Comparison of ENCODE assay signal across 25 mouse cellular contexts in the genomic region with DNA sequence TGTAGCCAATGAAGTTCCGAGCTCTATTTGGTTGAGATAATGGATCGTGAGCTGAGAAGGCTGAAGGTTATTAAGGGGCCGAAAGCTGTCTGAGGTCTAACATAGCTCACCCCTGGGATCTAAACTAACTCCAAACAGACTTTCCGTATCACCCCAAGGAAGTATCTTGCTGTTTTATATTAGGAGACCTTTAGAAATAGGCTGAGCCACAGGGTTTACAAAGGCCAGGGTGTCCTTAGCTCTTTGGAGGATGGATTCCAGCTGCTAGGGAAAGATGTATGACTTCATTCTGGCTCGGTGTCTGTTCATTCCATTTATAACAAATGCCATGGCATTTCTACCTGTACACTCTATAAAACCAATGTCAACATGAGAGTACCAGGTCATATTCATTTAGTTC.
DNase-seq lines count a peak whose midpoint lies in the region; ATAC-seq and TF ChIP-seq lines count a peak whose summit lies in the region.
"Had no signal": no experiment of that assay in that cellular context is flagged by ENCODE, and none has a peak within 500 bp of the region (broad histone marks: within the 10 kb centered on the region; RNA-seq: fewer than 3 reads in every experiment).

No protein-coding gene starts in this region.

- H3K4me3 ChIP-seq in embryonic facial prominence, embryonic 14.5 days (ENCODE audit: low read depth, low read length), result no peak overlapping the region
- no peak overlapping the region for H3K4me3 ChIP-seq in embryonic facial prominence, embryonic 10.5 days
- H3K4me3 ChIP-seq in kidney, embryonic 15.5 days (replicated peaks), result no peak overlapping the region
- H3K4me3 ChIP-seq in kidney, postnatal 0 days (replicated peaks; ENCODE audit: low read depth, low read length), result no peak overlapping the region
- H3K4me3 ChIP-seq: embryonic facial prominence, embryonic 13.5 days; forebrain, embryonic 13.5 days; forebrain, embryonic 15.5 days had no signal

- H3K36me3 ChIP-seq in embryonic facial prominence, embryonic 14.5 days (ENCODE audit: control insufficient read depth, insufficient read depth, low read length), result no peaks in the 10 kb centered on the region
- H3K36me3 ChIP-seq in embryonic facial prominence, embryonic 10.5 days (replicated peaks), result no peaks in the 10 kb centered on the region
- H3K36me3 ChIP-seq in kidney, embryonic 15.5 days, result 0 out of 2 replicates have a peak, but pooled peaks cover 7% of the 10 kb centered on the region
- no peaks in the 10 kb centered on the region for H3K36me3 ChIP-seq in kidney, postnatal 0 days (ENCODE audit: insufficient read depth, low read length)
- H3K36me3 ChIP-seq: embryonic facial prominence, embryonic 13.5 days; forebrain, embryonic 15.5 days; G1E had no signal

- H3K4me1 ChIP-seq in embryonic facial prominence, embryonic 14.5 days (ENCODE audit: control insufficient read depth, insufficient read depth, low read length), result no peaks in the 10 kb centered on the region
- peaks cover 7% of the 10 kb centered on the region; the same call in 1 of the 2 replicates for H3K4me1 ChIP-seq in embryonic facial prominence, embryonic 10.5 days
- H3K4me1 ChIP-seq in kidney, embryonic 15.5 days, result peaks cover 35% of the 10 kb centered on the region
- peaks cover 9% of the 10 kb centered on the region for H3K4me1 ChIP-seq in kidney, postnatal 0 days (replicated peaks; ENCODE audit: insufficient read depth, low read length)
- H3K4me1 ChIP-seq: forebrain, embryonic 13.5 days; forebrain, embryonic 15.5 days had no signal

- TF ChIP-seq CTCF in kidney, postnatal 0 days (IDR thresholded peaks at IDR 0.05; ENCODE audit: low read depth), result no peak

- WGBS in embryonic facial prominence, embryonic 14.5 days, result 64% methylated on average over 5 of the region's 5 CpGs
- WGBS in embryonic facial prominence, embryonic 10.5 days, result 84% methylated on average over 5 of the region's 5 CpGs
- 56% methylated on average over 5 of the region's 5 CpGs for WGBS in kidney, embryonic 15.5 days
- WGBS in kidney, postnatal 0 days, result 57% methylated on average over 5 of the region's 5 CpGs

- H3K27ac ChIP-seq in embryonic facial prominence, embryonic 14.5 days (replicated peaks; ENCODE audit: low read depth, low read length), result no peak overlapping the region
- no peak overlapping the region for H3K27ac ChIP-seq in embryonic facial prominence, embryonic 10.5 days (replicated peaks)
- H3K27ac ChIP-seq in kidney, embryonic 15.5 days, result peak overlapping the region; percentile 93
- no peak overlapping the region; the same call in 1 of the 2 replicates for H3K27ac ChIP-seq in kidney, postnatal 0 days
- H3K27ac ChIP-seq: embryonic facial prominence, embryonic 13.5 days; forebrain, embryonic 13.5 days; forebrain, embryonic 15.5 days had no signal

- DNase-seq in embryonic facial prominence, embryonic 14.5 days (ENCODE audit: low spot score), result no peak
- DNase-seq in embryonic facial prominence, embryonic 10.5 days (ENCODE audit: low spot score), result no peak
- DNase-seq in heart, adult 11 months, result peak; percentile 94
- no peak for DNase-seq in heart, postnatal 10 days
- DNase-seq in kidney, adult 11 months, result no peak
- peak; percentile 28 for DNase-seq in kidney, postnatal 0 days (ENCODE audit: low spot score)
- DNase-seq in kidney, adult 9 months, result no peak
- DNase-seq: adrenal gland, adult 8-10 months; adrenal gland, postnatal 14 days; adrenal gland, postnatal 36 days; B cell, adult 2 months; cerebellum, adult 11-12 months; cerebellum, adult 2 months; cerebellum, adult 9-10 months; cerebellum, postnatal 10 days; cerebellum, postnatal 25 days had no signal

- ATAC-seq in embryonic facial prominence, embryonic 14.5 days (ENCODE audit: low read depth), result 0 out of 2 replicates have a peak, but pooled peaks have one; percentile 24
- no peak for ATAC-seq in kidney, embryonic 15.5 days (replicated peaks; ENCODE audit: low FRiP score)
- ATAC-seq in kidney, postnatal 0 days (replicated peaks; ENCODE audit: low FRiP score, low read depth), result no peak
- ATAC-seq: activated CD4-positive, CD25-positive, alpha-beta regulatory T cell, adult 4 months; CD4-positive, CD25-positive, alpha-beta regulatory T cell, adult 4 months; forebrain, embryonic 13.5 days; forebrain, embryonic 15.5 days; Patski had no signal

- intact Hi-C loops in heart, postnatal 10 days (cut with DNase I), result no loop called here

- no peaks in the 10 kb centered on the region for H3K27me3 ChIP-seq in embryonic facial prominence, embryonic 14.5 days (replicated peaks; ENCODE audit: control insufficient read depth, insufficient read depth, low read length)
- no peaks in the 10 kb centered on the region for H3K27me3 ChIP-seq in embryonic facial prominence, embryonic 10.5 days (replicated peaks; ENCODE audit: low read depth, poor library complexity, severe bottlenecking)
- H3K27me3 ChIP-seq in kidney, embryonic 15.5 days, result no peaks in the 10 kb centered on the region
- no peaks in the 10 kb centered on the region for H3K27me3 ChIP-seq in kidney, postnatal 0 days (ENCODE audit: insufficient read depth, low read length)
- H3K27me3 ChIP-seq: CH12.LX; embryonic facial prominence, embryonic 13.5 days; forebrain, embryonic 13.5 days; forebrain, embryonic 15.5 days; Patski had no signal

- no peak overlapping the region for H3K9ac ChIP-seq in embryonic facial prominence, embryonic 14.5 days (ENCODE audit: low read depth, low read length)
- no peak overlapping the region for H3K9ac ChIP-seq in kidney, embryonic 15.5 days
- no peak overlapping the region for H3K9ac ChIP-seq in kidney, postnatal 0 days (ENCODE audit: low read depth, low read length)
- H3K9ac ChIP-seq: embryonic facial prominence, embryonic 13.5 days; forebrain, embryonic 13.5 days; forebrain, embryonic 15.5 days had no signal

- H3K9me3 ChIP-seq in embryonic facial prominence, embryonic 14.5 days (ENCODE audit: control insufficient read depth, low read length), result no peaks in the 10 kb centered on the region
- no peaks in the 10 kb centered on the region for H3K9me3 ChIP-seq in embryonic facial prominence, embryonic 10.5 days
- no peaks in the 10 kb centered on the region for H3K9me3 ChIP-seq in kidney, embryonic 15.5 days (replicated peaks)
- H3K9me3 ChIP-seq in kidney, postnatal 0 days (replicated peaks; ENCODE audit: low read length), result no peaks in the 10 kb centered on the region
- H3K9me3 ChIP-seq: embryonic facial prominence, embryonic 13.5 days; forebrain, embryonic 13.5 days; forebrain, embryonic 15.5 days; G1E had no signal

- H3K4me2 ChIP-seq in embryonic facial prominence, embryonic 14.5 days (ENCODE audit: low read depth, low read length), result no peak overlapping the region
- H3K4me2 ChIP-seq in kidney, embryonic 15.5 days, result no peak overlapping the region
- no peak overlapping the region for H3K4me2 ChIP-seq in kidney, postnatal 0 days (ENCODE audit: low read length)
- H3K4me2 ChIP-seq: embryonic facial prominence, embryonic 13.5 days; forebrain, embryonic 13.5 days; forebrain, embryonic 15.5 days had no signal

Comparison
In these comparisons a context has a peak if more than half of its experiments do, and no peak if none do; other contexts are left out.
1. DNase-seq: peak in heart, adult 11 months (single experiment) and kidney, postnatal 0 days (single experiment); none in embryonic facial prominence, embryonic 14.5 days (single experiment), embryonic facial prominence, embryonic 10.5 days (single experiment), heart, postnatal 10 days (0 of 2), kidney, adult 11 months (single experiment) and kidney, adult 9 months (single experiment).